Comparison of ENCODE assay signal across 8 mouse cellular contexts in genomic region chr10:81349961-81350350, GRCm38 (mm10). TPM values are rescaled to one million over a fixed set of nuclear protein-coding genes. Genes with fewer than 3 reads are reported as not detected.
DNase-seq lines count a peak whose midpoint lies in the region; ATAC-seq and TF ChIP-seq lines count a peak whose summit lies in the region.

No protein-coding gene starts in this region.

- under 1% methylated on average over 29 of the region's 29 CpGs for WGBS in kidney, adult 2 months
- WGBS in bone marrow, adult 2 months, result under 1% methylated on average over 29 of the region's 29 CpGs
- 0% methylated on average over 22 of the region's 29 CpGs for whole genome bisulfite sequencing in hindbrain, embryonic 11.5 days
- 2% methylated on average over 29 of the region's 29 CpGs for WGBS in midbrain, embryonic 11.5 days

- H3K4me1 ChIP-seq in kidney, adult 2 months (ENCODE audit: control insufficient read depth, insufficient read depth, low read length), result peaks cover 10% of the 10 kb centered on the region; the same call in 1 of the 2 replicates
- peaks cover 4% of the 10 kb centered on the region for H3K4me1 ChIP-seq in bone marrow, adult 2 months (ENCODE audit: control insufficient read depth, insufficient read depth, low read length)
- peaks cover 13% of the 10 kb centered on the region; the same call in 1 of the 2 replicates for H3K4me1 ChIP-seq in hindbrain, embryonic 11.5 days (replicated peaks; ENCODE audit: control insufficient read depth, insufficient read depth, low read length)
- H3K4me1 ChIP-seq in midbrain, embryonic 11.5 days (ENCODE audit: control insufficient read depth, insufficient read depth, low read length), result peaks cover 25% of the 10 kb centered on the region

- peak overlapping the region; percentile 95 for H3K4me3 ChIP-seq in kidney, adult 2 months (ENCODE audit: insufficient read depth, low read depth, low read length)
- peak overlapping the region; percentile 84 for H3K4me3 ChIP-seq in bone marrow, adult 2 months (replicated peaks; ENCODE audit: control insufficient read depth, low read depth, low read length)
- H3K4me3 ChIP-seq in hindbrain, embryonic 11.5 days (ENCODE audit: low read depth, low read length), result peak overlapping the region; percentile 90
- peak overlapping the region; percentile 92 for H3K4me3 ChIP-seq in midbrain, embryonic 11.5 days (ENCODE audit: low read depth, low read length)

- peak overlapping the region; percentile 88 for H3K9ac ChIP-seq in hindbrain, embryonic 11.5 days (ENCODE audit: low read depth, low read length)
- peak overlapping the region; percentile 90 for H3K9ac ChIP-seq in midbrain, embryonic 11.5 days (ENCODE audit: low read length)

- peak; percentile 48 for ATAC-seq in hindbrain, embryonic 11.5 days (ENCODE audit: low FRiP score)
- ATAC-seq in midbrain, embryonic 11.5 days (ENCODE audit: low FRiP score), result peak; percentile 49
- no peak for ATAC-seq in CD4-positive, CD25-positive, alpha-beta regulatory T cell, adult 4 months

- intact Hi-C loops in left cerebral cortex, postnatal 4 days (cut with DNase I), result loop anchor here (5.0 to 10.0 kb wide), 2 partner anchors 63 to 155 kb away; no protein-coding TSS in a partner anchor
- intact Hi-C loops in left cerebral cortex, postnatal 10 days (cut with DNase I), result loop anchor here (5.0 kb wide), 1 partner anchor 153 kb away; no protein-coding TSS in a partner anchor

- peak overlapping the region; percentile 89 for H3K4me2 ChIP-seq in hindbrain, embryonic 11.5 days (replicated peaks; ENCODE audit: low read depth, low read length)
- peak overlapping the region; percentile 92 for H3K4me2 ChIP-seq in midbrain, embryonic 11.5 days

- no peak for TF ChIP-seq POLR2A in kidney, adult 2 months (IDR thresholded peaks at IDR 0.05; ENCODE audit: low read depth, low read length)
- TF ChIP-seq POLR2A in bone marrow, adult 2 months (IDR thresholded peaks at IDR 0.05; ENCODE audit: borderline replicate concordance, control insufficient read depth, low read depth, low read length), result no peak

- peak overlapping the region; percentile 62 for H3K27ac ChIP-seq in kidney, adult 2 months (ENCODE audit: insufficient read depth, low read depth, low read length)
- H3K27ac ChIP-seq in bone marrow, adult 2 months (ENCODE audit: control insufficient read depth, insufficient read depth, low read depth, low read length, poor library complexity), result peak overlapping the region; percentile 66
- H3K27ac ChIP-seq in hindbrain, embryonic 11.5 days (ENCODE audit: low read depth, low read length), result peak overlapping the region; percentile 68; the same call in 1 of the 2 replicates
- no peak overlapping the region; the same call in 1 of the 2 replicates for H3K27ac ChIP-seq in midbrain, embryonic 11.5 days (ENCODE audit: low read depth, low read length)

- DNase-seq in kidney, adult 2 months, result no peak
- DNase-seq in kidney, adult 18-20 months, result no peak
- DNase-seq in hindbrain, embryonic 11.5 days (ENCODE audit: low spot score), result no peak
- no peak for DNase-seq in midbrain, embryonic 11.5 days (ENCODE audit: low spot score, missing footprints)
- no peak for DNase-seq in left cerebral cortex, postnatal 4 days
- no peak for DNase-seq in left cerebral cortex, postnatal 10 days (ENCODE audit: extremely low spot score in 1 of 2, low spot score in 2 of 2)

- no peak for TF ChIP-seq CTCF in kidney, adult 2 months (conservative IDR thresholded peaks at IDR 0.05; ENCODE audit: insufficient read depth, insufficient read length, low read depth, low read length)
- TF ChIP-seq CTCF in bone marrow, adult 2 months (IDR thresholded peaks at IDR 0.05; ENCODE audit: control insufficient read depth, insufficient read depth, low read length), result no peak

- no peaks in the 10 kb centered on the region for H3K27me3 ChIP-seq in kidney, adult 2 months (replicated peaks; ENCODE audit: control insufficient read depth, insufficient read depth, low read length)
- peaks cover 10% of the 10 kb centered on the region; the same call in 1 of the 2 replicates for H3K27me3 ChIP-seq in hindbrain, embryonic 11.5 days (ENCODE audit: control insufficient read depth, insufficient read depth, low read length)
- H3K27me3 ChIP-seq in midbrain, embryonic 11.5 days (ENCODE audit: control insufficient read depth, insufficient read depth, low read length), result peaks cover 8% of the 10 kb centered on the region

- H3K36me3 ChIP-seq in kidney, adult 2 months (ENCODE audit: control insufficient read depth, insufficient read depth, low read length), result no peaks in the 10 kb centered on the region
- no peaks in the 10 kb centered on the region; the same call in 1 of the 2 replicates for H3K36me3 ChIP-seq in hindbrain, embryonic 11.5 days (ENCODE audit: control insufficient read depth, insufficient read depth, low read length)
- H3K36me3 ChIP-seq in midbrain, embryonic 11.5 days (ENCODE audit: control insufficient read depth, insufficient read depth, low read length), result no peaks in the 10 kb centered on the region

- no peaks in the 10 kb centered on the region for H3K9me3 ChIP-seq in hindbrain, embryonic 11.5 days (ENCODE audit: control insufficient read depth, low read length)
- no peaks in the 10 kb centered on the region for H3K9me3 ChIP-seq in midbrain, embryonic 11.5 days (ENCODE audit: control insufficient read depth, low read length)

RNA-seq across cellular contexts. Expression of gene Hmg20b, which starts 0.3 kb away (rescaled TPM):
- polyA plus RNA-seq in kidney, adult 2 months (2012; rRNA removed), result 66.4 and 82.1 TPM in 2 replicates
- polyA plus RNA-seq in bone marrow, adult 2 months (2011; ENCODE audit: insufficient read depth, insufficient read length, low replicate concordance, missing spikeins), result 56.9 and 60.7 TPM in 2 replicates
- polyA plus RNA-seq in hindbrain, embryonic 11.5 days (2014; fragmentation: Nextera tagmentation; extraction: Ambion mirVana), result 90.2 and 100 TPM in 2 replicates
- polyA plus RNA-seq in midbrain, embryonic 11.5 days (2014; fragmentation: Nextera tagmentation; extraction: Ambion mirVana), result 89.1 and 97.7 TPM in 2 replicates
- 10 to 100 TPM; 23.5 to 26.8 TPM for total RNA-seq in left cerebral cortex, postnatal 4 days (2021)
- polyA plus RNA-seq in CD4-positive, CD25-positive, alpha-beta regulatory T cell, adult 4 months (2017; shearing (Covaris generic)), result 10 to 100 TPM; 14.4 to 17.3 TPM
- 10 to 100 TPM; 18.3 to 20.3 TPM for total RNA-seq in left cerebral cortex, postnatal 10 days (2021)

RNA-seq across cellular contexts. Expression of gene Gipc3, which starts 6.9 kb away (rescaled TPM):
- 1.4 and 1.5 TPM in 2 replicates for polyA plus RNA-seq in kidney, adult 2 months (2012; rRNA removed)
- polyA plus RNA-seq in bone marrow, adult 2 months (2011; ENCODE audit: insufficient read depth, insufficient read length, low replicate concordance, missing spikeins), result not detected in 2 replicates
- polyA plus RNA-seq in hindbrain, embryonic 11.5 days (2014; fragmentation: Nextera tagmentation; extraction: Ambion mirVana), result not detected in 2 replicates
- polyA plus RNA-seq in midbrain, embryonic 11.5 days (2014; fragmentation: Nextera tagmentation; extraction: Ambion mirVana), result 0.04 TPM in 1 of 2 replicates, not detected in the other
- under 1 TPM; 0.12 to 0.28 TPM for total RNA-seq in left cerebral cortex, postnatal 4 days (2021)
- polyA plus RNA-seq in CD4-positive, CD25-positive, alpha-beta regulatory T cell, adult 4 months (2017; shearing (Covaris generic)), result under 1 TPM; 0.15 to 0.28 TPM
- under 1 TPM; 0.39 to 0.49 TPM for total RNA-seq in left cerebral cortex, postnatal 10 days (2021)

RNA-seq across cellular contexts. Expression of gene Mfsd12, which starts 7.3 kb away (rescaled TPM):
- 23.4 and 28.1 TPM in 2 replicates for polyA plus RNA-seq in kidney, adult 2 months (2012; rRNA removed)
- 11.0 and 14.3 TPM in 2 replicates for polyA plus RNA-seq in bone marrow, adult 2 months (2011; ENCODE audit: insufficient read depth, insufficient read length, low replicate concordance, missing spikeins)
- polyA plus RNA-seq in hindbrain, embryonic 11.5 days (2014; fragmentation: Nextera tagmentation; extraction: Ambion mirVana), result 3.9 and 4.6 TPM in 2 replicates
- polyA plus RNA-seq in midbrain, embryonic 11.5 days (2014; fragmentation: Nextera tagmentation; extraction: Ambion mirVana), result 2.8 and 4.4 TPM in 2 replicates
- total RNA-seq in left cerebral cortex, postnatal 4 days (2021), result 10 to 100 TPM; 29.6 to 29.7 TPM
- polyA plus RNA-seq in CD4-positive, CD25-positive, alpha-beta regulatory T cell, adult 4 months (2017; shearing (Covaris generic)), result 1 to 10 TPM; 1.3 to 1.5 TPM
- total RNA-seq in left cerebral cortex, postnatal 10 days (2021), result 10 to 100 TPM; 32.8 to 35.9 TPM

RNA-seq across cellular contexts. Expression of gene 4930404N11Rik, which starts 15.7 kb away (rescaled TPM):
- 0.16 and 0.61 TPM in 2 replicates for polyA plus RNA-seq in kidney, adult 2 months (2012; rRNA removed)
- 4.5 and 12.3 TPM in 2 replicates for polyA plus RNA-seq in bone marrow, adult 2 months (2011; ENCODE audit: insufficient read depth, insufficient read length, low replicate concordance, missing spikeins)
- 0.47 TPM in 1 of 2 replicates, not detected in the other for polyA plus RNA-seq in hindbrain, embryonic 11.5 days (2014; fragmentation: Nextera tagmentation; extraction: Ambion mirVana)
- polyA plus RNA-seq in midbrain, embryonic 11.5 days (2014; fragmentation: Nextera tagmentation; extraction: Ambion mirVana), result 0.12 TPM in 1 of 2 replicates, not detected in the other
- total RNA-seq in left cerebral cortex, postnatal 4 days (2021), result 1 to 10 TPM; 1.3 to 1.4 TPM
- polyA plus RNA-seq in CD4-positive, CD25-positive, alpha-beta regulatory T cell, adult 4 months (2017; shearing (Covaris generic)), result 1 to 10 TPM in 1 of 2 experiments, under 1 TPM in 1; 0.34 to 2.0 TPM
- total RNA-seq in left cerebral cortex, postnatal 10 days (2021), result 1 to 10 TPM; 1.2 to 1.7 TPM

RNA-seq across cellular contexts. Expression of gene Tbxa2r, which starts 21.4 kb away (rescaled TPM):
- polyA plus RNA-seq in kidney, adult 2 months (2012; rRNA removed), result 16.6 and 21.7 TPM in 2 replicates
- 3.3 and 7.9 TPM in 2 replicates for polyA plus RNA-seq in bone marrow, adult 2 months (2011; ENCODE audit: insufficient read depth, insufficient read length, low replicate concordance, missing spikeins)
- 2.3 TPM in 2 replicates for polyA plus RNA-seq in hindbrain, embryonic 11.5 days (2014; fragmentation: Nextera tagmentation; extraction: Ambion mirVana)
- polyA plus RNA-seq in midbrain, embryonic 11.5 days (2014; fragmentation: Nextera tagmentation; extraction: Ambion mirVana), result 2.4 and 2.6 TPM in 2 replicates
- 1 to 10 TPM; 1.6 to 2.0 TPM for total RNA-seq in left cerebral cortex, postnatal 4 days (2021)
- polyA plus RNA-seq in CD4-positive, CD25-positive, alpha-beta regulatory T cell, adult 4 months (2017; shearing (Covaris generic)), result 10 to 100 TPM; 19.3 to 22.0 TPM
- total RNA-seq in left cerebral cortex, postnatal 10 days (2021), result 1 to 10 TPM; 1.1 to 2.1 TPM
